Mouse (Mus musculus) bone marrow, adult 2 months (tissue): ENCODE results near the gene Blvrb. TPM values are rescaled to one million over a fixed set of nuclear protein-coding genes. Genes with fewer than 3 reads are reported as not detected.

Experiments
- H3K27ac ChIP-seq: fragments of 200-500 bp; 2 replicates; pipeline ENCODE4 v1.5.1; 2012; ENCODE audit warnings: low read depth, mild to moderate bottlenecking, control low read depth, inconsistent platforms, low read length; ENCODE audit not compliant: control insufficient read depth, poor library complexity, insufficient read depth
- H3K4me1 ChIP-seq: fragments of 200-500 bp; 2 replicates; pipeline ENCODE4 v1.6.1; 2011; ENCODE audit warnings: low read length; ENCODE audit not compliant: control insufficient read depth, insufficient read depth
- H3K4me3 ChIP-seq: fragments of 200-500 bp; replicated peaks from 2 replicates; pipeline ENCODE3; 2011; ENCODE audit warnings: mild to moderate bottlenecking, low read depth, low read length, control low read depth; ENCODE audit not compliant: control insufficient read depth
- CTCF ChIP-seq: fragments of 200-500 bp; IDR thresholded peaks from 2 replicates; pipeline ENCODE4 v1.5.1; 2011; ENCODE audit warnings: low read length, control low read depth; ENCODE audit not compliant: control insufficient read depth, insufficient read depth
- POLR2A ChIP-seq: fragments of 200-500 bp; IDR thresholded peaks from 2 replicates; pipeline ENCODE4 v1.6.1; 2011; ENCODE audit warnings: low read depth, mild to moderate bottlenecking, control low read depth, low read length, borderline replicate concordance; ENCODE audit not compliant: control insufficient read depth
- WGBS: fragments of 180-500 bp; shearing (Covaris S2); methylation state at CpG from one replicate; pipeline ENCODE4 v1.1.7; 2018; 5-methylcytosine and 5-hydroxymethylcytosine counted together
- polyA plus RNA-seq: library from polyadenylated mRNA; stranded (reverse); fragments of >200 nt; gene quantifications from 2 replicates; pipeline ENCODE4 v1.2.4, GENCODE M21; 2011; ENCODE audit warnings: low replicate concordance; ENCODE audit not compliant: missing spikeins, insufficient read depth, insufficient read length

Gene Blvrb
- polyA plus RNA-seq, 1 experiment, result 323 TPM

DNA sequence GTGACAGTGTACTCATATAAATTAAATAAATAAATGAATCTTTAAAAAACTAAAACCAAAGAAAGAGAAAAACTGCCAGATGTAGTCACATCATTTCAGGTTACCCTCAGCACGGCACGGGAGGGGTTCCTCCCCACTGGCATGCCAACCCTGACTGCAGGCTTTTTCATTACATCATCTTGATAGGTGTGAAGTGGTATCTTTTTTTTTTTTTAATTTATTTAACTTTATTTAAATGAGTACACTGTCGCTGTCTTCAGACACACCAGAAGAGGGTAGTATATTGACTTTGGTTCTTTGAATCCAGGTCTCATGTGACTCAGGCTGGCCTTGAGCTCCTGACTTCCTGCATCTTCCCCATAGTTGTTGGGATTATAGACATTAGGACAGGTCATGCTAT, 7.5 kb downstream of the Blvrb start:
- TF ChIP-seq POLR2A (no peak), CTCF (no peak)
- Histone ChIP-seq H3K4me1 (peaks cover 11% of the 10 kb centered on the region), H3K4me3 (no peak overlapping the region), H3K27ac (peak overlapping the region; percentile 23; the same call in 1 of the 2 replicates)
- WGBS, result 75% methylated on average over 3 of the region's 3 CpGs

DNA sequence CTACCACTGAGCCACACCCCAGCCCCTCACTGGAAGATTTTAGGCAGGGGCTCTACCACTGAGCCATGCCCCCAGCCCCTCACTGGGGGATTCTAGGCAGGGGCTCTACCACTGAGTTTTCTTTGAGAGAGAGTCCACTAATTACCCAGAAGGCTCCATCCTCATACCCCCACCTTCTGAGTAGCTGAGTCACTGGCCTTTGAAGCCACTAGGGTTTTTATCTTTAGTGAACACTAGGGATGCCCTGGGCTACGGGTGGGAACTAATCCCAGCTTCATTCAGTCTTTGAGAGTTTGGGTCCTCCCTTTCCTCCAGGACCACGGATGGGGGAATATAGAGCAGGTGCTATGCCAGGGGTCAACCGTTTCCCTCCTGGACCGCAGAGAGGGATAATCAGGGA, 10.8 kb downstream of the Blvrb start:
- peaks cover 4% of the 10 kb centered on the region; the same call in 1 of the 2 replicates for H3K4me1 ChIP-seq
- no peak overlapping the region for H3K27ac ChIP-seq
- H3K4me3 ChIP-seq, result no peak overlapping the region
- TF ChIP-seq POLR2A (no peak), CTCF (no peak)
- WGBS, result 75% methylated on average over 4 of the region's 4 CpGs

DNA sequence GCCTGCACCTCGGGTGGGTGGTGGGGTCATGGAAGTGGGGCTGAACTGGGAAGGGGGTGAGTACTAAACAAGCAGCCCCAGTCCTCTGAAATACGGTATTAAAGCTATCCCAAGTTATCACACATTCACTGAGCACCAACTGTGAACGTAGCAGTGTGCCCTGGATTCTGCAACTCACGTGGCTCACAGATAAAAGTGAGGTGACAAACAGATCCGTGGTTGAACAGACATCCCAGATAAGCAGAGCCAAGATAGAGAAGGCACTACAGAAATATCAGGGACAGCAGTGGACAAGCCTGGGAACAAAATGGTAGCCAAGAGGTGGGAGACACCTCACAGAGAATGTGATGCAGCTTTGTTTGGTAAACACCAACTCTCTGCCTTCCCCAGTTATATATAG, 11.9 kb downstream of the Blvrb start:
- no peak overlapping the region for H3K27ac ChIP-seq
- WGBS, result 71% methylated on average over 5 of the region's 5 CpGs
- peaks cover 3% of the 10 kb centered on the region; the same call in 1 of the 2 replicates for H3K4me1 ChIP-seq
- TF ChIP-seq POLR2A (no peak), CTCF (no peak)
- H3K4me3 ChIP-seq, result no peak overlapping the region

DNA sequence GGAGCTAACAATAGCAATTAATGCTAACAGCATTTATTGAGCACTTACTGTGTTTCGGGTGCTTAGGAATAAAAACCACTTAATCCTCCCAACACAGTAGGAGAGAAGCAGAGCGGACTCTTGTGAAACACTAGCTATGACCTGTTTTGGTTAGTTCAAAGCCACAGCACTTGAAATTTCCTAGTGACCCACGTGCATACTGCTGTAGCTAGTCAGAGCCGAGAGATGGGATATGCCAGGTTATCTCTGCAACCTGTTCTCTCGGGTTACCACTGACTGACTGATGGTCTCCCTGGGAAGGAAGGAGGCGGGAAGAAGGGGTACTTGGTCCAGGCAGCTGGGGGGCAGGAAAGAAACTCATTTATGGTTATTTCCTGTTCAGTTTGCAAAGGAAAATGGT, 12.7 kb downstream of the Blvrb start:
- TF ChIP-seq CTCF (no peak), POLR2A (no peak)
- no peak overlapping the region for H3K27ac ChIP-seq
- H3K4me3 ChIP-seq, result no peak overlapping the region
- WGBS, result 32% methylated on average over 6 of the region's 6 CpGs
- peaks cover 2% of the 10 kb centered on the region; the same call in 1 of the 2 replicates for H3K4me1 ChIP-seq

GRCm38 (mm10) chr7:27467648-27468047, 19.9 kb downstream of the Blvrb start:
- Histone ChIP-seq H3K4me1 (no peaks in the 10 kb centered on the region), H3K4me3 (no peak overlapping the region), H3K27ac (no peak overlapping the region)
- 67% methylated on average over 4 of the region's 4 CpGs for WGBS
- TF ChIP-seq CTCF (no peak), POLR2A (no peak)

GRCm38 (mm10) chr7:27471390-27472120, 23.8 kb downstream of the Blvrb start:
- Histone ChIP-seq H3K27ac (no peak overlapping the region), H3K4me3 (no peak overlapping the region)

GRCm38 (mm10) chr7:27472596-27472995, 24.8 kb downstream of the Blvrb start:
- H3K4me3 ChIP-seq, result peak overlapping the region; percentile 64
- whole genome bisulfite sequencing, result under 1% methylated on average over 7 of the region's 7 CpGs
- peak overlapping the region; percentile 66; the same call in 1 of the 2 replicates for H3K27ac ChIP-seq
- TF ChIP-seq CTCF, result no peak
- TF ChIP-seq POLR2A, result no peak
- no peaks in the 10 kb centered on the region for H3K4me1 ChIP-seq

More at GRCm38 (mm10) chr7:27471390-27472120, 23.8 kb downstream of the Blvrb start:
- TF ChIP-seq POLR2A (no peak), CTCF (no peak)
- H3K4me1 ChIP-seq, result no peaks in the 10 kb centered on the region
- 91% methylated on average over 11 of the region's 11 CpGs for WGBS

DNA sequence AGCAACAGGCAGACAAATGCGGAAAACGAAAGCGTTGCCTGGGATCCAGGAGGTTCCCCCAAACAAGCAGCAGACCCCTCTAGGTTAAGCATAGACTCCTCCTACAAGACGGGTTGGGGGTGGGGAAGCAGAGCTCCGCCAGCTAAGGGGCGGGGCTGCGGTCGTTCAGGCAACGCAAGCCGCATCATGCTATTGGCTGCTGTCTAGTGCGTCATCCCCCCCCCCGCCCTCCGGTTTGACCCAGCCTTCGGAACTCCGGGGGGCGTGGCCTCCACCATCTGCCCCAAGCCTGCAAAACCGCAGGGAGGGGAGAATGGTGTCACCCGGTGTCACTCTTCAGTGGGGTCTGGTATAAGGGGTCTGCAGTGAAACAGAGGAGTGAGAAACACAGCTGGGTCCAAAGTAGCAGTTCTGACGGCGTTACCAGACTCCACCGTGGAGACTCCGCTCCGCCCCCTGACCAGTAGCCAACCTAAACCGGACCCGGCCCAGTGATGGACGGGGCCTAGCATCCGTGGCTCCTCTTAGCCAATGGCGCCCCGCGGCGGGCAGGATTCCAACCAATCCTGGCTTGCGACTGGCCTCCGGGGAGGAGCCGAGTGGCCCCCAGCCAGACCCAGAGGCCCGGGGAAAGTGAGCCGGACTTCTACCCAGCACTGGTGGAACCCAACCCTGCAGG, 25.5 kb downstream of the Blvrb start, which contains the start of gene Sertad3:
Gene Sertad3, plus strand, starts transcription at position 613 of the 679 bp plus-strand sequence.
- WGBS, result under 1% methylated on average over 36 of the region's 36 CpGs
- Histone ChIP-seq H3K4me1 (no peaks in the 10 kb centered on the region), H3K27ac (peak within 1 kb of the TSS; percentile 95), H3K4me3 (peak within 1 kb of the TSS; percentile 69)
- TF ChIP-seq POLR2A (peak; percentile 69; the same call in 1 of the 2 replicates), CTCF (no peak)
